Mouse (Mus musculus) heart, embryonic 12.5 days (tissue): Measurements from ENCODE around the gene Trnau1ap. TPM values are rescaled to one million over a fixed set of nuclear protein-coding genes. Genes with fewer than 3 reads are reported as not detected.

Experiments used
- ATAC-seq: fragments of 200-750 bp; cut with Nextera tagmentation; 2 replicates; pipeline ENCODE4 v1.8.0; 2017; ENCODE audit warnings: moderate TSS enrichment, moderate library complexity; ENCODE audit not compliant: insufficient number of reproducible peaks, low FRiP score
- H3K27ac ChIP-seq: fragments of 300-500 bp; sonication (generic); 2 replicates; pipeline ENCODE4 v1.5.1; 2016; ENCODE audit warnings: mild to moderate bottlenecking, moderate library complexity; ENCODE audit not compliant: poor library complexity, severe bottlenecking
- H3K27me3 ChIP-seq: fragments of 300-500 bp; sonication (generic); replicated peaks from 2 replicates; pipeline ENCODE4 v1.6.1; 2016; ENCODE audit warnings: mild to moderate bottlenecking, moderate library complexity
- H3K36me3 ChIP-seq: fragments of 300-500 bp; sonication (generic); 2 replicates; pipeline ENCODE4 v1.6.1; 2016; ENCODE audit warnings: mild to moderate bottlenecking, moderate library complexity
- H3K4me1 ChIP-seq: fragments of 300-500 bp; sonication (generic); replicated peaks from 2 replicates; pipeline ENCODE4 v1.6.1; 2016; ENCODE audit warnings: mild to moderate bottlenecking
- H3K4me2 ChIP-seq: fragments of 300-500 bp; sonication (generic); 2 replicates; pipeline ENCODE4 v1.6.1; 2016; ENCODE audit warnings: mild to moderate bottlenecking, moderate library complexity
- H3K4me3 ChIP-seq: fragments of 300-500 bp; sonication (generic); 2 replicates; pipeline ENCODE4 v1.5.1; 2016; ENCODE audit warnings: mild to moderate bottlenecking
- H3K9ac ChIP-seq: fragments of 300-500 bp; sonication (generic); 2 replicates; pipeline ENCODE4 v1.6.1; 2016; ENCODE audit warnings: mild to moderate bottlenecking, moderate library complexity
- H3K9me3 ChIP-seq: fragments of 300-500 bp; sonication (generic); replicated peaks from 2 replicates; pipeline ENCODE4 v1.6.1; 2016; ENCODE audit warnings: mild to moderate bottlenecking, moderate library complexity
- WGBS: fragments of 180-500 bp; shearing (Covaris S2); methylation state at CpG from one replicate; pipeline ENCODE4 v1.1.7; 2016; 5-methylcytosine and 5-hydroxymethylcytosine counted together
- polyA plus RNA-seq: library from polyadenylated mRNA; unstranded; fragments of >200 nt; fragmentation: Nextera tagmentation; extraction: Ambion mirVana; gene quantifications from 2 replicates; pipeline ENCODE4 v1.2.1, GENCODE M21; 2016

Gene Trnau1ap
- polyA plus RNA-seq, 1 experiment from 2014 or later, result 68.5 TPM

DNA sequence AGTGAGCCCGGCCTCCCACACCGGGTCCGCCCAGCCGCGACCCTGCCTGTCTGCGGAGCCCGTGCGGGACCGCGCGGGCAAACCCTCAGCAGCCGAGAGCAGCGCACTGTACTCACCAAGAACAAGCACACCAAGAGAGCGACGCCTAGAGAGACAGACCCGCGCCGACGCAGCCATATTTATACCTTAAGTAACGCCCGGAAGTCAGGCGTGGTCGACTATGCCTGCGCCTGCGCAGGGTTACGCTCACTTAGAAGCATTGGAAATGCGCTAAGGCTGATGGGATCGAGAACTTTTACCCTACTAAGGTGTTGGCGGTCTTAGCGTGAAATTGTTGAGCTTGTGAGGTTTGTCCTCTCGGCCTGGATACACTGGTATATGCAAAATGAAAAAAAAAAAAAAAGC, 24.1 kb upstream of the Trnau1ap start, which contains the start of gene Rcc1:
Rcc1 (minus strand) TSS at position 125 of the 405 bp plus-strand sequence.
- peaks cover 23% of the 10 kb centered on the region for H3K4me1 ChIP-seq
- H3K36me3 ChIP-seq, result peaks cover 37% of the 10 kb centered on the region
- no peaks in the 10 kb centered on the region for H3K27me3 ChIP-seq
- H3K9ac ChIP-seq, result peak within 1 kb of the TSS; percentile 90
- peak within 1 kb of the TSS; percentile 95 for H3K4me3 ChIP-seq
- peak within 1 kb of the TSS; percentile 91 for H3K27ac ChIP-seq
- 0% methylated on average over 31 of the region's 31 CpGs for WGBS
- H3K9me3 ChIP-seq, result no peaks in the 10 kb centered on the region
- peak within 1 kb of the TSS; percentile 94 for H3K4me2 ChIP-seq
- peak; percentile 91 for ATAC-seq

DNA sequence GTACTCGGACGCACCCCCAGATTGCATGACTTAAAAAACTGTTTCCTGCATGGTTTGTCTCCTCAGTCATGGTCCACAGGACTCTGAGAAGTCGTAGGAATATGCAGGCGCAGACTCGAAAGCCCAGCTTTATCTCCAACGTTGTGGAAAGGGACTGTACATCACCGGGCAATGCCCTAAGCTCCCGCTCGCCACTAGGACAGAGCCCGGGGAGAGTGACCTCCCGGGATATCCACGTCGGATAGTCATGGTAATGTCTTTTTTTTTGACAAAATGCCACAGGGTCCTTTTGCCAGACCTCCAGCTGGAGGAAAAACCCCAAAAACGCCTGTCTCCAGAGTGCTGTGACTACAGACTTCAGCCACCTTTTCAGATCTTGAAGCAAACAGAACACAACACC, 23.4 kb upstream of the Trnau1ap start:
- peaks cover 31% of the 10 kb centered on the region for H3K36me3 ChIP-seq
- peak overlapping the region; percentile 90 for H3K9ac ChIP-seq
- ATAC-seq, result no peak
- no peaks in the 10 kb centered on the region for H3K27me3 ChIP-seq
- under 1% methylated on average over 14 of the region's 14 CpGs for WGBS
- H3K4me2 ChIP-seq, result peak overlapping the region; percentile 94
- H3K4me3 ChIP-seq, result peak overlapping the region; percentile 95
- H3K9me3 ChIP-seq, result no peaks in the 10 kb centered on the region
- peaks cover 23% of the 10 kb centered on the region for H3K4me1 ChIP-seq
- peak overlapping the region; percentile 91 for H3K27ac ChIP-seq

DNA sequence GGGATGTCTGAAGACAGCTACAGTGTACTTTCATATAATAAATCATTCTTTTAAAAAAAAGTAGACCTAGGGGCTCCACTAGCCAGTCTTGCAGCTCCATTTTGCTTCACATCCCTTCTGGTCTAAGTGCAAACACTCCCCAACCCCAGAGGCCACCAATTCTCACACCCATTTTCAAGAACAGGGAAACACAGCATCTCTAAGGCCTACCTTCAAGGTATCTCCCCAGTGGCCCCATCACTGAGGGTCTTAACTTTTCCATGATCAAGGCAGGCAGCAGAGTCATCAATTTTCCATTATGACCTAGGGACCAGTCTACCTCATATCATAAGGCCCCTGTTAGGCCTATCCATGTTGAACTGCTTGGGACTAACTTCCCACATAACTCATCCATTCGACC, 22.1 kb upstream of the Trnau1ap start:
- Histone ChIP-seq H3K27ac (no peak overlapping the region), H3K27me3 (no peaks in the 10 kb centered on the region), H3K9ac (peak overlapping the region; percentile 31; the same call in 1 of the 2 replicates), H3K4me3 (peak overlapping the region; percentile 1; the same call in 1 of the 2 replicates), H3K4me1 (peaks cover 23% of the 10 kb centered on the region), H3K9me3 (no peaks in the 10 kb centered on the region), H3K36me3 (peaks cover 20% of the 10 kb centered on the region), H3K4me2 (peak overlapping the region; percentile 94)
- ATAC-seq, result no peak
- 34% methylated on average over 1 of the region's 1 CpGs for WGBS

GRCm38 (mm10) chr4:132350854-132351253, 21.5 kb upstream of the Trnau1ap start:
- H3K27ac ChIP-seq, result peak overlapping the region; percentile 9; the same call in 1 of the 2 replicates
- ATAC-seq, result no peak
- no peaks in the 10 kb centered on the region for H3K27me3 ChIP-seq
- peaks cover 18% of the 10 kb centered on the region for H3K36me3 ChIP-seq
- no peak overlapping the region for H3K4me2 ChIP-seq
- 71% methylated on average over 3 of the region's 3 CpGs for WGBS
- no peaks in the 10 kb centered on the region for H3K9me3 ChIP-seq
- 0 out of 2 replicates have a peak overlapping the region, but pooled peaks have one; percentile 1 for H3K4me3 ChIP-seq
- peaks cover 23% of the 10 kb centered on the region for H3K4me1 ChIP-seq
- H3K9ac ChIP-seq, result peak overlapping the region; percentile 31; the same call in 1 of the 2 replicates

- peaks cover 18% of the 10 kb centered on the region for H3K36me3 ChIP-seq
- no peak overlapping the region for H3K4me2 ChIP-seq
- no peak overlapping the region for H3K9ac ChIP-seq
- no peaks in the 10 kb centered on the region for H3K9me3 ChIP-seq
- no peak overlapping the region for H3K27ac ChIP-seq
- no peak overlapping the region for H3K4me3 ChIP-seq
- WGBS, result 49% methylated on average over 2 of the region's 2 CpGs
- no peak for ATAC-seq
- H3K4me1 ChIP-seq, result peaks cover 23% of the 10 kb centered on the region
- no peaks in the 10 kb centered on the region for H3K27me3 ChIP-seq
These were observed 20.9 kb upstream of the Trnau1ap start for GRCm38 (mm10) chr4:132350123-132350740.

- no peak overlapping the region for H3K27ac ChIP-seq
- ATAC-seq, result no peak
- 64% methylated on average over 3 of the region's 3 CpGs for WGBS
- peaks cover 18% of the 10 kb centered on the region for H3K36me3 ChIP-seq
- no peak overlapping the region for H3K9ac ChIP-seq
- no peaks in the 10 kb centered on the region for H3K27me3 ChIP-seq
- no peak overlapping the region for H3K4me3 ChIP-seq
- H3K4me1 ChIP-seq, result peaks cover 28% of the 10 kb centered on the region
- no peak overlapping the region for H3K4me2 ChIP-seq
- no peaks in the 10 kb centered on the region for H3K9me3 ChIP-seq
These were observed 20.3 kb upstream of the Trnau1ap start for GRCm38 (mm10) chr4:132349495-132350122.

- H3K4me2 ChIP-seq, result no peak overlapping the region
- no peak overlapping the region for H3K27ac ChIP-seq
- WGBS, result 49% methylated on average over 3 of the region's 3 CpGs
- no peaks in the 10 kb centered on the region for H3K9me3 ChIP-seq
- H3K4me1 ChIP-seq, result peaks cover 33% of the 10 kb centered on the region
- H3K9ac ChIP-seq, result no peak overlapping the region
- no peak overlapping the region for H3K4me3 ChIP-seq
- peaks cover 17% of the 10 kb centered on the region for H3K36me3 ChIP-seq
- ATAC-seq, result no peak
- H3K27me3 ChIP-seq, result no peaks in the 10 kb centered on the region
These were observed 17.3 kb upstream of the Trnau1ap start for GRCm38 (mm10) chr4:132346661-132347060.

DNA sequence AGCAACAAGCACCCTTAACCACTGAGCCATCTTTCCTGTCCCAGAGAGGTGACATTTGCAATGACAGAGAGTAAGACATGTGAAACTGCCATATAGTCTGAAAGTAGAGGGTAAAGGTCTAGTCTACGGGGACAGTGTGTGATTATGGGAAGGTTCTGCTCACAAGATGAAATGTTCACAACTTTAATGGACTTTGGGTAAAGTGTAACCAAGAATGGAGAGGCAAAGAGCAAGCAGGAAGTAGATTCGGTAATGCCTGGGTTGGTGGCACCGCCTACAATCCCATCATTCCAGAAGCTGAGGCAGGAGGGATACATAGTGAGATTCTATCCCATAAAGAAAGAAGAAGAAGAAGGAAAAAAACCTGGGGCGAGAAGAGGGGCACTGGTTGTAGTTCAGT, 16.9 kb upstream of the Trnau1ap start:
- ATAC-seq, result no peak
- WGBS, result 73% methylated on average over 4 of the region's 4 CpGs
- Histone ChIP-seq H3K27ac (no peak overlapping the region), H3K4me1 (peaks cover 29% of the 10 kb centered on the region), H3K27me3 (no peaks in the 10 kb centered on the region), H3K4me3 (no peak overlapping the region), H3K36me3 (peaks cover 13% of the 10 kb centered on the region), H3K4me2 (no peak overlapping the region), H3K9ac (no peak overlapping the region), H3K9me3 (no peaks in the 10 kb centered on the region)

DNA sequence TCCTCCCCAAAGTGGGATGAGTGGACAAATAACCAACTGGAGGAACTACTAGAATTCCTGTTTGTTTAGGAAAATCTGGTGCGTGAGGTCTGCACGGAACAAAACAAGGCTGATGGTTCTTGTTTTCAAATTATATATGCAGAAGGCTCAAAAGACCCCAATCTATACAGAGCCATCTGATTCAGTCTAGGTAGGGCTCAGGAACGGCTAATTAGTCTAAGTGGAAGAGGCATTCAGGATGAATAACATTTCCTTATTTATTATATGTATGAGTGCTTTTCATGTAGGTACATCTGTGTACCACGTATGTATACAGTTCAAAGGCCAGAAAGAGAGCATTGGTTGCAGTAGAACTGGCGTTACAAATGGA, 16.5 kb upstream of the Trnau1ap start:
- H3K4me3 ChIP-seq, result peak overlapping the region; percentile 82; the same call in 1 of the 2 replicates
- no peaks in the 10 kb centered on the region for H3K27me3 ChIP-seq
- H3K4me1 ChIP-seq, result peaks cover 24% of the 10 kb centered on the region
- no peak overlapping the region for H3K27ac ChIP-seq
- WGBS, result 48% methylated on average over 5 of the region's 5 CpGs
- H3K4me2 ChIP-seq, result peak overlapping the region; percentile 99; the same call in 1 of the 2 replicates
- H3K9ac ChIP-seq, result no peak overlapping the region
- H3K9me3 ChIP-seq, result no peaks in the 10 kb centered on the region
- H3K36me3 ChIP-seq, result peaks cover 9% of the 10 kb centered on the region
- ATAC-seq, result no peak; the same call in 1 of the 2 replicates

- H3K27ac ChIP-seq, result peak overlapping the region; percentile 50
These were observed 16.0 kb upstream of the Trnau1ap start for GRCm38 (mm10) chr4:132345135-132345842.

More at GRCm38 (mm10) chr4:132345135-132345842, 16.0 kb upstream of the Trnau1ap start:
- peaks cover 3% of the 10 kb centered on the region; the same call in 1 of the 2 replicates for H3K36me3 ChIP-seq
- peak overlapping the region; percentile 82 for H3K4me3 ChIP-seq
- WGBS, result under 1% methylated on average over 83 of the region's 83 CpGs
- H3K4me1 ChIP-seq, result peaks cover 24% of the 10 kb centered on the region
- H3K27me3 ChIP-seq, result no peaks in the 10 kb centered on the region
- no peaks in the 10 kb centered on the region for H3K9me3 ChIP-seq
- peak overlapping the region; percentile 86 for H3K9ac ChIP-seq
- peak; percentile 90 for ATAC-seq
- peak overlapping the region; percentile 99 for H3K4me2 ChIP-seq
